Mouse (Mus musculus): ENCODE data around the gene Cubn.

- TF ChIP-seq UBTF (IDR thresholded peaks at IDR 0.05; ENCODE audit: low read depth, low read length), result no peak
- no peak for TF ChIP-seq HCFC1 (IDR thresholded peaks at IDR 0.05; ENCODE audit: low read depth, low read length)
- TF ChIP-seq ZKSCAN1 (IDR thresholded peaks at IDR 0.05; ENCODE audit: borderline replicate concordance, low read depth, low read length), result no peak
- no peak for TF ChIP-seq CHD1 (IDR thresholded peaks at IDR 0.05; ENCODE audit: low read depth, low read length)
- TF ChIP-seq POLR2A (IDR thresholded peaks at IDR 0.05; ENCODE audit: low read depth, low read length), result no peak
- peak; percentile 82 to 90 for TF ChIP-seq CTCF (conservative IDR thresholded peaks at IDR 0.05 in 1 of 2, IDR thresholded peaks at IDR 0.05 in 1 of 2; ENCODE audit: low read depth in 2 of 2, low read length in 2 of 2)
- TF ChIP-seq EP300 (IDR thresholded peaks at IDR 0.05; ENCODE audit: low read length), result no peak
- TF ChIP-seq TBP (conservative IDR thresholded peaks at IDR 0.05; ENCODE audit: low read depth, low read length), result no peak
- TF ChIP-seq USF1 (IDR thresholded peaks at IDR 0.05; ENCODE audit: low read depth, low read length), result no peak
- no peak for TF ChIP-seq JUN (IDR thresholded peaks at IDR 0.05; ENCODE audit: insufficient read depth, low read depth, low read length)
- TF ChIP-seq USF2 (conservative IDR thresholded peaks at IDR 0.05; ENCODE audit: low read depth, low read length), result no peak
- no peak for TF ChIP-seq CHD2 (IDR thresholded peaks at IDR 0.05; ENCODE audit: low read length)
- TF ChIP-seq NRF1 (IDR thresholded peaks at IDR 0.05; ENCODE audit: low read depth, low read length), result no peak
Observed at GRCm38 (mm10) chr2:13264875-13265274, 226.7 kb downstream of the Cubn start.
